Mouse (Mus musculus): ENCODE results near the gene Bicra. TPM values are rescaled to one million over a fixed set of nuclear protein-coding genes. Genes with fewer than 3 reads are reported as not detected.

Bicra gene
- total RNA-seq (2014; rRNA removed) (6.2 and 8.5 TPM in 2 replicates), polyA plus RNA-seq (2015; fragmentation: Nextera tagmentation; extraction: Ambion mirVana) (3.4 and 3.8 TPM in 2 replicates)

GRCm38 (mm10) chr7:16047338-16048146 lies at the start of gene Bicra:
Gene Bicra (minus strand): TSS chr7:16047921.
- H3K4me2 ChIP-seq (ENCODE audit: low read depth, low read length) = peak within 1 kb of the TSS; percentile 91
- peaks cover 25% of the 10 kb centered on the region for H3K4me1 ChIP-seq (ENCODE audit: insufficient read depth, low read length)
- peak within 1 kb of the TSS; percentile 95 for H3K9ac ChIP-seq (replicated peaks; ENCODE audit: low read length)
- TF ChIP-seq CTCF (IDR thresholded peaks at IDR 0.05; ENCODE audit: low read depth) = no peak
- H3K36me3 ChIP-seq (ENCODE audit: insufficient read depth, low read length) = no peaks in the 10 kb centered on the region
- H3K27ac ChIP-seq = peak within 1 kb of the TSS; percentile 98
- DNase-seq (ENCODE audit: low spot score) = peak; percentile 94
- peak within 1 kb of the TSS; percentile 72 for H3K4me3 ChIP-seq (ENCODE audit: low read length)
- peak; percentile 85 for ATAC-seq
- under 1% methylated on average over 58 of the region's 69 CpGs for WGBS
- no peaks in the 10 kb centered on the region for H3K9me3 ChIP-seq (ENCODE audit: low read length)
- no peaks in the 10 kb centered on the region for H3K27me3 ChIP-seq (ENCODE audit: insufficient read depth, low read length)

GRCm38 (mm10) chr7:16094592-16094991 lies 46.9 kb upstream of the Bicra start:
- Histone ChIP-seq H3K36me3 (ENCODE audit: insufficient read depth, low read length) (no peaks in the 10 kb centered on the region), H3K27me3 (ENCODE audit: insufficient read depth, low read length) (no peaks in the 10 kb centered on the region), H3K4me2 (ENCODE audit: low read depth, low read length) (no peak overlapping the region), H3K9ac (replicated peaks; ENCODE audit: low read length) (no peak overlapping the region), H3K4me3 (ENCODE audit: low read length) (no peak overlapping the region), H3K9me3 (ENCODE audit: low read length) (no peaks in the 10 kb centered on the region), H3K4me1 (ENCODE audit: insufficient read depth, low read length) (peaks cover 7% of the 10 kb centered on the region), H3K27ac (no peak overlapping the region)
- no peak for TF ChIP-seq CTCF (IDR thresholded peaks at IDR 0.05; ENCODE audit: low read depth)
- DNase-seq (ENCODE audit: low spot score) (no peak), ATAC-seq (no peak)
- 62% methylated on average over 3 of the region's 3 CpGs for WGBS

- no peaks in the 10 kb centered on the region for H3K4me1 ChIP-seq (ENCODE audit: insufficient read depth, low read length)
- no peak overlapping the region for H3K9ac ChIP-seq (replicated peaks; ENCODE audit: low read length)
- H3K4me2 ChIP-seq (ENCODE audit: low read depth, low read length) = no peak overlapping the region
- WGBS = 70% methylated on average over 2 of the region's 2 CpGs
- no peaks in the 10 kb centered on the region for H3K36me3 ChIP-seq (ENCODE audit: insufficient read depth, low read length)
- no peak for TF ChIP-seq CTCF (IDR thresholded peaks at IDR 0.05; ENCODE audit: low read depth)
- no peak for DNase-seq (ENCODE audit: low spot score)
- H3K27me3 ChIP-seq (ENCODE audit: insufficient read depth, low read length) = no peaks in the 10 kb centered on the region
- ATAC-seq = no peak
- H3K27ac ChIP-seq = no peak overlapping the region
- H3K9me3 ChIP-seq (ENCODE audit: low read length) = no peaks in the 10 kb centered on the region
- no peak overlapping the region for H3K4me3 ChIP-seq (ENCODE audit: low read length)
These were observed 39.9 kb upstream of the Bicra start for GRCm38 (mm10) chr7:16087587-16087986.

- H3K27ac ChIP-seq = no peak overlapping the region
- WGBS = 68% methylated on average over 4 of the region's 4 CpGs
- H3K4me1 ChIP-seq (ENCODE audit: insufficient read depth, low read length) = no peaks in the 10 kb centered on the region
- no peak for TF ChIP-seq CTCF (IDR thresholded peaks at IDR 0.05; ENCODE audit: low read depth)
- no peak overlapping the region for H3K9ac ChIP-seq (replicated peaks; ENCODE audit: low read length)
- no peak overlapping the region for H3K4me3 ChIP-seq (ENCODE audit: low read length)
- no peaks in the 10 kb centered on the region for H3K36me3 ChIP-seq (ENCODE audit: insufficient read depth, low read length)
- H3K9me3 ChIP-seq (ENCODE audit: low read length) = no peaks in the 10 kb centered on the region
- ATAC-seq (no peak), DNase-seq (ENCODE audit: low spot score) (no peak)
- no peak overlapping the region for H3K4me2 ChIP-seq (ENCODE audit: low read depth, low read length)
- H3K27me3 ChIP-seq (ENCODE audit: insufficient read depth, low read length) = no peaks in the 10 kb centered on the region
These were observed 35.6 kb upstream of the Bicra start for GRCm38 (mm10) chr7:16083361-16083760.

GRCm38 (mm10) chr7:16080581-16080980 lies 32.9 kb upstream of the Bicra start:
- 72% methylated on average over 4 of the region's 4 CpGs for WGBS
- no peak for DNase-seq (ENCODE audit: low spot score)
- Histone ChIP-seq H3K9me3 (ENCODE audit: low read length) (no peaks in the 10 kb centered on the region), H3K27ac (no peak overlapping the region), H3K4me1 (ENCODE audit: insufficient read depth, low read length) (no peaks in the 10 kb centered on the region), H3K4me3 (ENCODE audit: low read length) (no peak overlapping the region), H3K9ac (replicated peaks; ENCODE audit: low read length) (no peak overlapping the region), H3K27me3 (ENCODE audit: insufficient read depth, low read length) (no peaks in the 10 kb centered on the region), H3K4me2 (ENCODE audit: low read depth, low read length) (no peak overlapping the region), H3K36me3 (ENCODE audit: insufficient read depth, low read length) (no peaks in the 10 kb centered on the region)
- no peak for TF ChIP-seq CTCF (IDR thresholded peaks at IDR 0.05; ENCODE audit: low read depth)
- no peak for ATAC-seq

- Histone ChIP-seq H3K36me3 (ENCODE audit: insufficient read depth, low read length) (no peaks in the 10 kb centered on the region), H3K4me2 (ENCODE audit: low read depth, low read length) (no peak overlapping the region), H3K9me3 (ENCODE audit: low read length) (no peaks in the 10 kb centered on the region), H3K4me3 (ENCODE audit: low read length) (no peak overlapping the region), H3K27ac (no peak overlapping the region), H3K9ac (replicated peaks; ENCODE audit: low read length) (no peak overlapping the region), H3K27me3 (ENCODE audit: insufficient read depth, low read length) (no peaks in the 10 kb centered on the region), H3K4me1 (ENCODE audit: insufficient read depth, low read length) (no peaks in the 10 kb centered on the region)
- no peak for TF ChIP-seq CTCF (IDR thresholded peaks at IDR 0.05; ENCODE audit: low read depth)
- whole genome bisulfite sequencing = 24% methylated on average over 1 of the region's 1 CpGs
- DNase-seq (ENCODE audit: low spot score) (no peak), ATAC-seq (no peak)
These were observed 32.2 kb upstream of the Bicra start for GRCm38 (mm10) chr7:16079947-16080346.

- TF ChIP-seq CTCF (IDR thresholded peaks at IDR 0.05; ENCODE audit: low read depth) = no peak
- ATAC-seq = no peak
- H3K4me3 ChIP-seq (ENCODE audit: low read length) = no peak overlapping the region
- no peak for DNase-seq (ENCODE audit: low spot score)
- no peak overlapping the region for H3K9ac ChIP-seq (replicated peaks; ENCODE audit: low read length)
- no peak overlapping the region for H3K4me2 ChIP-seq (ENCODE audit: low read depth, low read length)
- H3K36me3 ChIP-seq (ENCODE audit: insufficient read depth, low read length) = no peaks in the 10 kb centered on the region
- WGBS = 90% methylated on average over 6 of the region's 6 CpGs
- H3K9me3 ChIP-seq (ENCODE audit: low read length) = no peaks in the 10 kb centered on the region
- H3K27ac ChIP-seq = no peak overlapping the region
- no peaks in the 10 kb centered on the region for H3K4me1 ChIP-seq (ENCODE audit: insufficient read depth, low read length)
- no peaks in the 10 kb centered on the region for H3K27me3 ChIP-seq (ENCODE audit: insufficient read depth, low read length)
These were observed 24.2 kb upstream of the Bicra start for GRCm38 (mm10) chr7:16071906-16072305.

Data from hindbrain, postnatal 0 days (tissue).